Comparison of ENCODE assay signal across 9 mouse cellular contexts in genomic region chr7:18402527-18403237, GRCm38 (mm10). TPM values are rescaled to one million over a fixed set of nuclear protein-coding genes. Genes with fewer than 3 reads are reported as not detected.
DNase-seq lines count a peak whose midpoint lies in the region; ATAC-seq lines count a peak whose summit lies in the region.
"Had no signal": no experiment of that assay in that cellular context is flagged by ENCODE, and none has a peak within 500 bp of the region (broad histone marks: within the 10 kb centered on the region; RNA-seq: fewer than 3 reads in every experiment).

No protein-coding gene starts in this region.

- no peak overlapping the region for H3K27ac ChIP-seq in kidney, embryonic 16.5 days (ENCODE audit: low read length)
- peak overlapping the region; percentile 65; the same call in 1 of the 2 replicates for H3K27ac ChIP-seq in forebrain, embryonic 12.5 days
- H3K27ac ChIP-seq in kidney, embryonic 15.5 days, result no peak overlapping the region
- H3K27ac ChIP-seq in stomach, embryonic 14.5 days (ENCODE audit: low read length), result no peak overlapping the region

- DNase-seq in kidney, adult 9 months, result peak; percentile 61
- DNase-seq in liver, result no peak

- no peak overlapping the region for H3K4me3 ChIP-seq in kidney, embryonic 16.5 days (ENCODE audit: low read length)
- peak overlapping the region; percentile 33 for H3K4me3 ChIP-seq in forebrain, embryonic 12.5 days (replicated peaks)
- no peak overlapping the region; the same call in 1 of the 2 replicates for H3K4me3 ChIP-seq in kidney, embryonic 15.5 days (replicated peaks)
- no peak overlapping the region for H3K4me3 ChIP-seq in stomach, embryonic 14.5 days (ENCODE audit: low read depth, low read length)

- H3K4me1 ChIP-seq in kidney, embryonic 16.5 days (ENCODE audit: insufficient read depth, low read length), result no peaks in the 10 kb centered on the region
- no peaks in the 10 kb centered on the region for H3K4me1 ChIP-seq in forebrain, embryonic 12.5 days
- no peaks in the 10 kb centered on the region for H3K4me1 ChIP-seq in kidney, embryonic 15.5 days
- H3K4me1 ChIP-seq in stomach, embryonic 14.5 days (ENCODE audit: control insufficient read depth, insufficient read depth, low read length), result no peaks in the 10 kb centered on the region

- peaks cover 16% of the 10 kb centered on the region for H3K9me3 ChIP-seq in kidney, embryonic 16.5 days (ENCODE audit: low read length)
- peaks cover 14% of the 10 kb centered on the region for H3K9me3 ChIP-seq in forebrain, embryonic 12.5 days
- peaks cover 7% of the 10 kb centered on the region; the same call in 1 of the 2 replicates for H3K9me3 ChIP-seq in kidney, embryonic 15.5 days (replicated peaks)
- peaks cover 6% of the 10 kb centered on the region; the same call in 1 of the 2 replicates for H3K9me3 ChIP-seq in stomach, embryonic 14.5 days (ENCODE audit: control insufficient read depth, low read depth, low read length)

- H3K27me3 ChIP-seq in kidney, embryonic 16.5 days (ENCODE audit: insufficient read depth, low read length), result no peaks in the 10 kb centered on the region
- H3K27me3 ChIP-seq in forebrain, embryonic 12.5 days, result no peaks in the 10 kb centered on the region
- H3K27me3 ChIP-seq in kidney, embryonic 15.5 days, result no peaks in the 10 kb centered on the region
- H3K27me3 ChIP-seq in stomach, embryonic 14.5 days (ENCODE audit: control insufficient read depth, insufficient read depth, low read length), result no peaks in the 10 kb centered on the region

- no peak for ATAC-seq in kidney, embryonic 16.5 days (ENCODE audit: low FRiP score, low TSS enrichment)
- peak; percentile 84 for ATAC-seq in forebrain, embryonic 12.5 days (ENCODE audit: low FRiP score)
- 0 out of 2 replicates have a peak, but pooled peaks have one; percentile 36 for ATAC-seq in kidney, embryonic 15.5 days (replicated peaks; ENCODE audit: low FRiP score)
- ATAC-seq in stomach, embryonic 14.5 days (ENCODE audit: insufficient number of reproducible peaks, insufficient read depth, low FRiP score, low read depth), result peak; percentile 33
- ATAC-seq in granulocyte monocyte progenitor cell, adult 5-6 weeks (replicated peaks; ENCODE audit: poor library complexity, severe bottlenecking), result no peak
- no peak for ATAC-seq in megakaryocyte-erythroid progenitor cell, adult 5-6 weeks (replicated peaks; ENCODE audit: low FRiP score, low TSS enrichment, poor library complexity, severe bottlenecking)

- H3K9ac ChIP-seq in kidney, embryonic 16.5 days (replicated peaks; ENCODE audit: low read length), result no peak overlapping the region
- H3K9ac ChIP-seq in forebrain, embryonic 12.5 days, result no peak overlapping the region
- no peak overlapping the region for H3K9ac ChIP-seq in kidney, embryonic 15.5 days
- H3K9ac ChIP-seq in stomach, embryonic 14.5 days (replicated peaks; ENCODE audit: low read depth, low read length), result no peak overlapping the region

- H3K4me2 ChIP-seq in kidney, embryonic 16.5 days (replicated peaks; ENCODE audit: low read depth, low read length), result no peak overlapping the region
- peak overlapping the region; percentile 26; the same call in 1 of the 2 replicates for H3K4me2 ChIP-seq in forebrain, embryonic 12.5 days
- no peak overlapping the region for H3K4me2 ChIP-seq in kidney, embryonic 15.5 days
- no peak overlapping the region for H3K4me2 ChIP-seq in stomach, embryonic 14.5 days (replicated peaks; ENCODE audit: low read depth, low read length)

- WGBS in kidney, embryonic 16.5 days, result 39% methylated on average over 28 of the region's 35 CpGs
- WGBS in forebrain, embryonic 12.5 days, result 30% methylated on average over 28 of the region's 35 CpGs
- 43% methylated on average over 30 of the region's 35 CpGs for WGBS in kidney, embryonic 15.5 days
- WGBS in stomach, embryonic 14.5 days, result 41% methylated on average over 35 of the region's 35 CpGs

- no peaks in the 10 kb centered on the region for H3K36me3 ChIP-seq in kidney, embryonic 16.5 days (ENCODE audit: insufficient read depth, low read length)
- no peaks in the 10 kb centered on the region for H3K36me3 ChIP-seq in forebrain, embryonic 12.5 days (replicated peaks)
- no peaks in the 10 kb centered on the region for H3K36me3 ChIP-seq in kidney, embryonic 15.5 days
- H3K36me3 ChIP-seq in stomach, embryonic 14.5 days (ENCODE audit: control insufficient read depth, insufficient read depth, low read length), result no peaks in the 10 kb centered on the region

RNA-seq across cellular contexts. Expression of gene Psg28, which starts 29.2 kb away (rescaled TPM):
- polyA plus RNA-seq in kidney, embryonic 16.5 days (2015; fragmentation: Nextera tagmentation; extraction: Ambion mirVana), result not detected in 2 replicates
- polyA plus RNA-seq in forebrain, embryonic 12.5 days (2016; fragmentation: Nextera tagmentation; extraction: Ambion mirVana), result not detected in 2 replicates
- polyA plus RNA-seq in kidney, embryonic 15.5 days (2015; fragmentation: Nextera tagmentation; extraction: Ambion mirVana), result not detected in 2 replicates
- not detected in 2 replicates for polyA plus RNA-seq in stomach, embryonic 14.5 days (2014; fragmentation: Nextera tagmentation; extraction: Ambion mirVana)
- total RNA-seq in granulocyte monocyte progenitor cell, adult 5-6 weeks (2014; fragmentation: Nextera tagmentation), result not detected in 2 replicates
- total RNA-seq in granulocyte monocyte progenitor cell, adult 5-6 weeks (2017), result not detected in 2 replicates
- total RNA-seq in megakaryocyte-erythroid progenitor cell, adult 5-6 weeks (2014; fragmentation: Nextera tagmentation), result not detected in 2 replicates
- total RNA-seq in megakaryocyte-erythroid progenitor cell, adult 5-6 weeks (2017), result not detected in 2 replicates
- total RNA-seq: gastrocnemius, adult 18-20 months had no signal

RNA-seq across cellular contexts. Expression of gene Psg18, which starts 47.9 kb away (rescaled TPM):
- polyA plus RNA-seq in kidney, embryonic 16.5 days (2015; fragmentation: Nextera tagmentation; extraction: Ambion mirVana), result not detected in 2 replicates
- polyA plus RNA-seq in forebrain, embryonic 12.5 days (2016; fragmentation: Nextera tagmentation; extraction: Ambion mirVana), result not detected in 2 replicates
- polyA plus RNA-seq in kidney, embryonic 15.5 days (2015; fragmentation: Nextera tagmentation; extraction: Ambion mirVana), result not detected in 2 replicates
- not detected in 2 replicates for polyA plus RNA-seq in stomach, embryonic 14.5 days (2014; fragmentation: Nextera tagmentation; extraction: Ambion mirVana)
- not detected in 2 replicates for total RNA-seq in granulocyte monocyte progenitor cell, adult 5-6 weeks (2014; fragmentation: Nextera tagmentation)
- total RNA-seq in granulocyte monocyte progenitor cell, adult 5-6 weeks (2017), result not detected in 2 replicates
- total RNA-seq in megakaryocyte-erythroid progenitor cell, adult 5-6 weeks (2014; fragmentation: Nextera tagmentation), result not detected in 2 replicates
- total RNA-seq in megakaryocyte-erythroid progenitor cell, adult 5-6 weeks (2017), result not detected in 2 replicates
- total RNA-seq: gastrocnemius, adult 18-20 months had no signal

Comparison
In these comparisons a context has a peak if more than half of its experiments do, and no peak if none do; other contexts are left out.
1. ATAC-seq: peak in forebrain, embryonic 12.5 days (single experiment), kidney, embryonic 15.5 days (single experiment) and stomach, embryonic 14.5 days (single experiment); none in kidney, embryonic 16.5 days (single experiment), granulocyte monocyte progenitor cell, adult 5-6 weeks (single experiment) and megakaryocyte-erythroid progenitor cell, adult 5-6 weeks (single experiment).